Mouse (Mus musculus): ENCODE data around the gene Pou6f2. TPM values are rescaled to one million over a fixed set of nuclear protein-coding genes. Genes with fewer than 3 reads are reported as not detected.

Gene Pou6f2
- total RNA-seq (2018; cell fraction: chromatin; rRNA removed), result not detected
- not detected for total RNA-seq (2018; cell fraction: cytosol; rRNA removed)
- total RNA-seq (2018; cell fraction: nucleus; rRNA removed), result not detected
- polyA plus RNA-seq (2018), result not detected in 3 replicates

GRCm38 (mm10) chr13:18397586-18397985, at the start of gene Pou6f2:
Gene Pou6f2 (minus strand): TSS chr13:18397686.
- H3K36me3 ChIP-seq (ENCODE audit: inconsistent target), result no peaks in the 10 kb centered on the region
- WGBS (ENCODE audit: missing documents), result 73% methylated on average over 5 of the region's 6 CpGs
- no peak within 1 kb of the TSS for H3K27ac ChIP-seq
- H3K79me2 ChIP-seq (ENCODE audit: inconsistent target), result no peaks in the 10 kb centered on the region
- H3K4me3 ChIP-seq (ENCODE audit: inconsistent target), result no peak within 1 kb of the TSS

GRCm38 (mm10) chr13:18439858-18440257, 42.4 kb upstream of the Pou6f2 start:
- 76% methylated on average over 3 of the region's 3 CpGs for WGBS (ENCODE audit: missing documents)
- Histone ChIP-seq H3K27ac (no peak overlapping the region), H3K4me3 (ENCODE audit: inconsistent target) (no peak overlapping the region), H3K36me3 (ENCODE audit: inconsistent target) (no peaks in the 10 kb centered on the region), H3K79me2 (ENCODE audit: inconsistent target) (no peaks in the 10 kb centered on the region)

GRCm38 (mm10) chr13:18387673-18388072, 9.8 kb downstream of the Pou6f2 start:
- 94% methylated on average over 4 of the region's 4 CpGs for WGBS (ENCODE audit: missing documents)
- H3K36me3 ChIP-seq (ENCODE audit: inconsistent target), result no peaks in the 10 kb centered on the region
- H3K27ac ChIP-seq, result no peak overlapping the region
- H3K79me2 ChIP-seq (ENCODE audit: inconsistent target), result no peaks in the 10 kb centered on the region
- H3K4me3 ChIP-seq (ENCODE audit: inconsistent target), result no peak overlapping the region

GRCm38 (mm10) chr13:18363373-18363772, 34.1 kb downstream of the Pou6f2 start:
- no peak overlapping the region for H3K27ac ChIP-seq
- H3K4me3 ChIP-seq (ENCODE audit: inconsistent target), result no peak overlapping the region
- H3K36me3 ChIP-seq (ENCODE audit: inconsistent target), result no peaks in the 10 kb centered on the region
- H3K79me2 ChIP-seq (ENCODE audit: inconsistent target), result no peaks in the 10 kb centered on the region
- WGBS (ENCODE audit: missing documents), result 71% methylated on average over 2 of the region's 2 CpGs

GRCm38 (mm10) chr13:18344580-18345333, 52.7 kb downstream of the Pou6f2 start:
- Histone ChIP-seq H3K79me2 (ENCODE audit: inconsistent target) (no peaks in the 10 kb centered on the region), H3K27ac (no peak overlapping the region), H3K36me3 (ENCODE audit: inconsistent target) (no peaks in the 10 kb centered on the region), H3K4me3 (ENCODE audit: inconsistent target) (no peak overlapping the region)
- WGBS (ENCODE audit: missing documents), result 81% methylated on average over 4 of the region's 4 CpGs

GRCm38 (mm10) chr13:18338910-18339501, 58.5 kb downstream of the Pou6f2 start:
- no peak overlapping the region for H3K27ac ChIP-seq
- H3K79me2 ChIP-seq (ENCODE audit: inconsistent target), result no peaks in the 10 kb centered on the region
- no peaks in the 10 kb centered on the region for H3K36me3 ChIP-seq (ENCODE audit: inconsistent target)
- no peak overlapping the region for H3K4me3 ChIP-seq (ENCODE audit: inconsistent target)
- 90% methylated on average over 10 of the region's 10 CpGs for WGBS (ENCODE audit: missing documents)

GRCm38 (mm10) chr13:18338022-18338421, 59.5 kb downstream of the Pou6f2 start:
- no peaks in the 10 kb centered on the region for H3K36me3 ChIP-seq (ENCODE audit: inconsistent target)
- 87% methylated on average over 2 of the region's 2 CpGs for WGBS (ENCODE audit: missing documents)
- H3K79me2 ChIP-seq (ENCODE audit: inconsistent target), result no peaks in the 10 kb centered on the region
- no peak overlapping the region for H3K4me3 ChIP-seq (ENCODE audit: inconsistent target)
- no peak overlapping the region for H3K27ac ChIP-seq

GRCm38 (mm10) chr13:18334035-18334434, 63.5 kb downstream of the Pou6f2 start:
- WGBS (ENCODE audit: missing documents), result 96% methylated on average over 4 of the region's 4 CpGs
- Histone ChIP-seq H3K36me3 (ENCODE audit: inconsistent target) (no peaks in the 10 kb centered on the region), H3K27ac (no peak overlapping the region), H3K79me2 (ENCODE audit: inconsistent target) (no peaks in the 10 kb centered on the region), H3K4me3 (ENCODE audit: inconsistent target) (no peak overlapping the region)

- H3K27ac ChIP-seq, result no peak overlapping the region
- H3K36me3 ChIP-seq (ENCODE audit: inconsistent target), result no peaks in the 10 kb centered on the region
- H3K79me2 ChIP-seq (ENCODE audit: inconsistent target), result no peaks in the 10 kb centered on the region
- 53% methylated on average over 1 of the region's 1 CpGs for WGBS (ENCODE audit: missing documents)
- H3K4me3 ChIP-seq (ENCODE audit: inconsistent target), result no peak overlapping the region
Observed at GRCm38 (mm10) chr13:18332596-18332995, 64.9 kb downstream of the Pou6f2 start.

GRCm38 (mm10) chr13:18323980-18324678, 73.4 kb downstream of the Pou6f2 start:
- 80% methylated on average over 6 of the region's 6 CpGs for WGBS (ENCODE audit: missing documents)
- no peaks in the 10 kb centered on the region for H3K36me3 ChIP-seq (ENCODE audit: inconsistent target)

GRCm38 (mm10) chr13:18323407-18323806, 74.1 kb downstream of the Pou6f2 start:
- Histone ChIP-seq H3K4me3 (ENCODE audit: inconsistent target) (no peak overlapping the region), H3K36me3 (ENCODE audit: inconsistent target) (no peaks in the 10 kb centered on the region), H3K79me2 (ENCODE audit: inconsistent target) (no peaks in the 10 kb centered on the region), H3K27ac (no peak overlapping the region)
- 70% methylated on average over 8 of the region's 8 CpGs for WGBS (ENCODE audit: missing documents)

More at GRCm38 (mm10) chr13:18323980-18324678, 73.4 kb downstream of the Pou6f2 start:
- Histone ChIP-seq H3K79me2 (ENCODE audit: inconsistent target) (no peaks in the 10 kb centered on the region), H3K27ac (no peak overlapping the region), H3K4me3 (ENCODE audit: inconsistent target) (no peak overlapping the region)

- no peak overlapping the region for H3K4me3 ChIP-seq (ENCODE audit: inconsistent target)
- whole genome bisulfite sequencing (ENCODE audit: missing documents), result 86% methylated on average over 8 of the region's 8 CpGs
- H3K36me3 ChIP-seq (ENCODE audit: inconsistent target), result no peaks in the 10 kb centered on the region
- no peak overlapping the region for H3K27ac ChIP-seq
- no peaks in the 10 kb centered on the region for H3K79me2 ChIP-seq (ENCODE audit: inconsistent target)
Observed at GRCm38 (mm10) chr13:18312613-18313012, 84.9 kb downstream of the Pou6f2 start.

- Histone ChIP-seq H3K4me3 (ENCODE audit: inconsistent target) (no peak overlapping the region), H3K36me3 (ENCODE audit: inconsistent target) (no peaks in the 10 kb centered on the region), H3K79me2 (ENCODE audit: inconsistent target) (no peaks in the 10 kb centered on the region), H3K27ac (no peak overlapping the region)
- 96% methylated on average over 7 of the region's 7 CpGs for WGBS (ENCODE audit: missing documents)
Observed at GRCm38 (mm10) chr13:18309024-18309423, 88.5 kb downstream of the Pou6f2 start.

- no peak overlapping the region for H3K4me3 ChIP-seq (ENCODE audit: inconsistent target)
- no peak overlapping the region for H3K27ac ChIP-seq
- 97% methylated on average over 7 of the region's 7 CpGs for WGBS (ENCODE audit: missing documents)
- H3K36me3 ChIP-seq (ENCODE audit: inconsistent target), result no peaks in the 10 kb centered on the region
- no peaks in the 10 kb centered on the region for H3K79me2 ChIP-seq (ENCODE audit: inconsistent target)
Observed at GRCm38 (mm10) chr13:18306506-18307145, 90.9 kb downstream of the Pou6f2 start.

Measured in macrophage (primary cell).